Mouse (Mus musculus) B cell, adult 2 months (primary cell): ENCODE results near the gene C130032M10Rik.
A peak's percentile ranks its signal among the peaks of the same experiment; 100 is the strongest.
"Not testable (repeated sequence)": the region's sequence is repeated elsewhere in the genome, so short reads cannot be mapped to it uniquely, and the experiment has no call there.

ENCODE experiments used
- DNase-seq, 2 experiments: peaks; one replicate each; pipeline ENCODE4 v3.0.0; 2022

Gene C130032M10Rik

DNA sequence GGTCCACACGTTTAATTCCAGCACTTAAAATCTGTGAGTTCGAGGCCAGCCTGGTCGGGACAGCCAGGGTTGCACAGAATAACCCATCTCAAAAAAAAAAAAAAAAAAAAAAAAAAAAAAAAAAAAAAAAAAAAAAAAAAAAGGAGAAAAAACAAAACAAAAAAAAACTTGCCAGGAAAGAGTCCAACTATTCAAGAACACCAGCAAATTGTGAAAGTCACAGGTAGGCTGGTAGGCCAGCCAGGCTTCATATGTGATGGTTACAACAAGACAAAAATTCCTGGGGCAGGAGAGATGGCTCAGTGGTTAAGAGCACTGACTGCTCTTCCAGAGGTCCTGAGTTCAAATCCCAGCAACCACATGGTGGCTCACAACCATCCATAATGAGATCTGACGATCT, 5.0 kb downstream of the C130032M10Rik start:
- DNase-seq = not testable (repeated sequence)

DNA sequence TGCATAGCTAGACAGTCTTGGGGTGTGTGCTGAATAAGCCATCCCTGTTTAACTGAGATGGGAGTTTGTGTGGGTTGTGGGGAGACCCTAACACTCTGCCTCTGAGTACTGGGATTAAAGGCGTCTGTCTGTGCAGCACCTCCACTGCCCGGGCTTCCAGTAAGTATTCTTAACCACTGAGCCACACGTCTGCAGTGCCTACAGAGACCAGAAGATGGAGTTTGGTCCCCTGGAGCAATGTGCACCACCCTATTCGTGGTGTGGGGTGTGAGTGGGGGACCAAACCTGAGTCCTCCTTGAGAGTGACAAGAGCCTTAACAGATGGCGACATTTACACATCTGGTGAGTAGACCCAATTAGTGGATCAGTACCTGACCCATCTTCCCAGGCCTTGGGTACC, 6.5 kb downstream of the C130032M10Rik start:
- no peak for DNase-seq

DNA sequence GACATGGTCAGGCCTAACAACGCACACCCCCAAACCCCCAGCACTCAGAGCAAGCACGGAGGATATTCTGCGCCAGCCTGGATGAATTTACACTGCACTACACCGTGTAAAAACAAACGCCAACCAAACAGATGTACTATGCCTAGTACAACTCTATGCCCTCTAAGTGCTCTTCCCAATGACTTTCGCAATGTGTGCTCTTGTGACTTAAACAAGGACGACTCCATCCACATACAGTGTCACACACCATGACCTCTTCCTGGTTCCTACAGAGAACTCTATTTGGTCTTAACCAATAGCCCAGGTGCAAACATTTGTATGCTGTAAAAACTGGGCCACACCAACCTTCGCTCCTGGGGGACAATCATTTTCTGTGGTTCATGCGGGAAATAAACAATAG, 7.0 kb downstream of the C130032M10Rik start:
- no peak for DNase-seq

DNA sequence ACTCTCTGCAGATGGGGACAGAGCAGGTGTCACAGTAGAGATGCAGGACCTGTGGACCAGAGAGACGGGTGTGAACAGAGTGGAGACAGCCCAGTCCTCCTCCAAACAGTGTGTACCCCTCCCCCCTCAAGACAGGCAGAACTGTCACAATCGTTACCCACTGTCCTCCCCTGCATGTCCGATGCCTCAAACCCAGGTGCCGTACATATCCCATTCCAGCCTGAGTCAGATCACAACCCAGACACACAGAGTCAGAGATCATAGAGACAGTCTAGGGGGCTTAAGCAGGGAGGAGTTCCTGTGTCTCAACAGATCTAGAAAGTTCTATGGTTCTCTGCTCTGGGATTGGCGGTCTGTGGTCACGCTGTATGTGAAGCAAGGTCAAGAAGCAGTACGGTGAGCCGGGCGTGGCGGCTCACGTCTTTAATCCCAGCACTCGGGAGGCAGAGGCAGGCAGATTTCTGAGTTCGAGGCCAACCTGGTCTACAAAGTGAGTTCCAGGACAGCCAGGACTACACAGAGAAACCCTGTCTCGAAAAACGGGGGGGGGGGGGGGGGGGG, 9.7 kb downstream of the C130032M10Rik start:
- no peak for DNase-seq

DNA sequence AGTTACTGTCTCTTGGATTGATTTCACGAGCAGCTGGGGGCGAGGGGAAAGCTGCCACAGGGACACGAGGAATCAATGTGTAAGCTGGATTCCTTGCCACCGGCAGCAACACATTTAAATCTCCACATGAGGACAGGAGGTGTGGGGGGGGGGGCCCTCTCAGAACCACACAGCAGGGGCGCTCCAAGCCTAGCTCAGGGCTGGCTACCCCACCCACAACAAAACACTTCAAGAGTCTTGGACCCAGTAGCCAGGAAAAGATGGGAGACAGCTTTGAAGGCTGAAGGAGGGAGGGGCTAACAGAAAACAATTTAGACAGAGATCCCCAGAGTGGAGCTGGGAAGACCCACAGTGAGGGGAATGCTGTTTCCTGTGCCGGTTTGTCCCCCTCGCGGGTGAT, 10.4 kb downstream of the C130032M10Rik start:
- no peak for DNase-seq

DNA sequence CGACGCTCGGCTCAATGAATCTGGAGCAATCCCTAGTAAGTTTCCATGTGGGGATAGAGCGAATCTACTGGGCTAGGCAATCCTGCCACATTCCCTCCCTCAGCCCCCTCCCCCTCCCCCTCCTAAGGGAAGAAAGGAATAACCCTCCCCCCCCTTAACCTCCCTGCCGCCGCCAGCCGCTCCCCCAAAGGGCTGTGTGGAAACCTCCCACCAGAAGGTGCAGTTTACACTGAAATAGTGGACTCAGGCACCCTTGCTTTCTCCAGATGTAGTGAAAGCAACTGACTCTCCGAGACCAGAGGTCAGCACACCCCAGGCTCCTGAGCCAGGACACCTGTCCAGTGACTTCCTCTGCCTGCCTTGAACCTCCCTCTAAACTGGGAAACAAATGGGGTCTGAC, 11.1 kb downstream of the C130032M10Rik start:
- no peak for DNase-seq

DNA sequence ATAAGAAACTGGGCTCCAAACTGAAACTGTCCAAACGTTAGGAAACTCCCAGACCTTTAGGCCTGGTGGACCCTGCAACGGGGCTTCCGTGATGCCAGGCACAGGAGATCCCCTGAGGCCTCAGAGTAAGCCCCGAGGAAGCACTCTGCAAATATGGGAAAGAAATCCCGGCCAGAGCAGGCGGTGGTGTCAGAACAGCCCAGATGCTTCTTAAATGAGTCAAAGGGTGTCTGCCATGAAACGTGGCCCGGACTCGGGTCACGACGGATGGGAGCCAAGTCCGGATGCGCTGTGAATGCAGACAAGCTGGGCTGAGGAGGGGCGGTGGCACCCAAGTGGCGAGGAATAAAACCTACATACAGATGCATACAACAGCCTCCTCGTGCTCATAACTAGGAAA, 11.6 kb downstream of the C130032M10Rik start:
- DNase-seq = peak in 1 of 2 experiments; percentile 4

DNA sequence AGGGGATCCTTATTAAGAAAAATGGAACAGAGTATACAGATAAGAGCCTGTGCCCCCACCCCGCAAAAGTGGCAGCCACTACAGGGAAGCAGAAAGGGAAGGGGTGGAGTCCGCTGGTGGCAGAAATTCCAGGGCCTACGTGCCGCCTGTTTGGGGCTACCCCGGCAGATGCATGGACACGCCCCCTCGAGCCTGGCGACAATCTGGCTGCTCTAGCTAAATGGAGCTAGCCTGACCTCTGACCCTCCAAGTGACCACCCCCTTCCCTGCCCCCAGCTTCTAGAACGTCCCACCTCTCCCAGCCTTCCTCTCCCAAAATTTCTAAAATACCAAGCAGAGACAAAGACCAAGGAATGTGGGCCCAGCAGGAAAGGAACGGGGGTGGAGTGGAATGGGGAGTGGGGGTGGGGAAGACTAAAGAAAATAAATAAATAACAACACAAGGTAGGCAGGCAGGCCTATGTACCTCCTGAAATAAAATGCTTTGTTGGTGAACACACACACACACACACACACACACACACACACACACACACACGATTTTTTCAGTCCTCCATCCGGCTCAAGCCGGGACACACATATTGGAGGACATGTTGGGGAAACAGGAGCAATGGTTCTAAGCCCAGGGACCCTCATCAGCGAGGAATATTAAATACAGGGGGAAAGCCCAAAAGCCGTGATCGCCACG, 12.6 kb downstream of the C130032M10Rik start:
- DNase-seq = no peak

DNA sequence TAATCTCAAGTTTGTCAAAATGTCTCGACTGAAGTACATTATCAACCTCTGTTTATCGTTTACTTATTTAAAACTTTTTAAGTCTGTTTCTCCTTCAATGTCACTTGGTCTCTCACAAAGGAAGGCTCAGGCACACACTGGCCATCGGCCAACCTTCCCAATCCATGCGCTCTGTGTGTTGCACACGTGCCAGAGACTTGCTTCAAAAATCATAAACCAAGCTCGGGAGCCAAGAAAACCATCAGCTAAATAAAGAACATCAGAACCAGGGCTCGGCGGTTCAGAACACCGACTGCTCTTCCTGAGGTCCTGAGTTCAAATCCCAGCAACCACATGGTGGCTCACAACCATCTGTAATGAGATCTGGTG, 13.2 kb downstream of the C130032M10Rik start:
- no peak for DNase-seq

DNA sequence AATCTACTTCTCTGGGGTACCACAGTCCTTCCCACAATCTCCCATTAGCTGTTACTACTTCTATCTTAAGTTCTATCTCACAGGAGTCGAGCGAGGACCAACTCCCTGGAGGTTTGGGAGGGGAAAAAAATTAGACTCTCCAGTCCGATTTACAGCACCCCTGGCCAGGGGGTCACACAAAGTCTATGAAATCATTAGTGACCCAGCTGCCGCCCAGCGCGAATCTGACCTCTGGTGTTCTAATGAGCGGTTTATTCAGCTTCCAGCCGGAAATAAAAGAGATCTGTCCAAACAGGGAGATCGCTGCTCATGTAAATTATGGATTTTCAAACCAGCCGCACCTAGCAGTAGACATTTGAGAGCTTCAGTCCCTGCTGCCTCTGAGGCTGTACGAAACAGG, 15.8 kb downstream of the C130032M10Rik start:
- no peak for DNase-seq

DNA sequence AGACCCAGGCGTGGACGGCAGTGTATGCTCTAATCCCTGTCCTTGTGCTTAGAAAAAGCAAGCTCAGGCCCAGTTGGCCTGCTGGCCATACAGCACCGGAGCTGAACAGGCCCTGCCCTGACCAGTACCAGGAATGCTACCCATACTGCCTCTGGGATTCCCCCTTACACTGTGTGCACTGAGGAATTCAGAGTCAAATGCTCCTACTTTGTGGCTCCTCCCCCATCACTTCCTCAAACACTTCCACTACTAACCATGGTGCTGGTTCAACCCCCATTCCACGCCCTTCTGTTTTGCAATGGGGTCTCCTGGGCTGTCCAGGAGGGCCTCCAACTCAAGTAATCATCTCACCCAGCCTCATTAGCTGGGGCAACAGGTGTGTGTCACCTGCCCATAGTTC, 18.4 kb downstream of the C130032M10Rik start:
- no peak for DNase-seq

DNA sequence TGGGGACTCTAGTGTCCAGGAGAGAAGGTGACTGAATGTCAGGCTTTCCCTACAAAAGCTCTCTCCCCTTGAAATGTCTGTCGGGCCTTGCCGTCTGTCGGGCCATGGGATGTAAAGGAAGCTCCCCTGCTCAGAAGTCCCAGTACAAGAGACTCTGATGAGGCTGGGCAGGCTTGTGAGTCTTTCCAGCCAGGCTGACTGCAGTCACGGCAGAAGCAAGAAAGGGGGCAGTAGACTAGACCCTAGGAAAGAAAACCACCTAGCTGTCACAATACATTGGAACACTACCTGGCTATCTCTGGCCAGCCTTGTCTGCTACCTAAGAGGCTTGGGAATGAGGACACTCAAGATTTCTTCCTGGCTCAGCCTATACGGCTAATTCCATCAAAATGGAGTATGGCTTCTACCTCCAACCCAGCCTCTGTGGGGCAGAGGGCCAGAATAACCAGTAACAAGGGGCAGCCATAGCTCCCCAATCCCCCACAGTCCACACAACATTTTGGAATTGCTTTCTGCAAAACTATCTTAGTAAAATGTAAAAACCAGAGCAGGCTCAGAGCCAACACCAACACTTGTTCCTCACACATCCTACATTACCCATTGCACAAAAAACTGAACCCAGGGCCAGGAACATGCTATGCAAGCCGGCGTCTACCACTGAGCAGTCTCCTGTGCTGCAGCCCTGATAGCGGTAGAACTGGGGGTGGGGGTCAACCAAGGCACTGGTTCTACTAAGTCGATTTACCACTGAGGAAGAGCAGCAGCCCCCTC, 19.4 kb downstream of the C130032M10Rik start:
- DNase-seq = no peak

DNA sequence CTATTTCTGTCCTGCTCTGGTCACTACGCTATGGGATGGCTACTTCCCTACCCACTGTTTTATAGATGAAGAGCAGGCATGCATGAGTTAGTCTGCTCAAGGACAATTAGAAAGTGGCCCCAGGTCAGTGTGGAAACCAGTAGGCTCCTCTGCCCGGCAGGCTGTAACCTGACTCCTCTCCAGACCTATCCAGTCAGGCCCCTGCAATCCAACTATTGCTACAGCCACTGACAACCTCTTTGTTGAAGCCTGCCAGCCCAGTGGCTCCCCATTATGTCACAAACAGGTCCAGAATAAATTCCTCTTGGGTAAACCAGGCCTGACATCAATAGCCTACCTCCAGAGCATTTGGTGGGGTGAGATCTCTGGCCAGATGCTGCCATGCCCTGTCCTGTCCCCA, 21.1 kb downstream of the C130032M10Rik start:
- DNase-seq = no peak

DNA sequence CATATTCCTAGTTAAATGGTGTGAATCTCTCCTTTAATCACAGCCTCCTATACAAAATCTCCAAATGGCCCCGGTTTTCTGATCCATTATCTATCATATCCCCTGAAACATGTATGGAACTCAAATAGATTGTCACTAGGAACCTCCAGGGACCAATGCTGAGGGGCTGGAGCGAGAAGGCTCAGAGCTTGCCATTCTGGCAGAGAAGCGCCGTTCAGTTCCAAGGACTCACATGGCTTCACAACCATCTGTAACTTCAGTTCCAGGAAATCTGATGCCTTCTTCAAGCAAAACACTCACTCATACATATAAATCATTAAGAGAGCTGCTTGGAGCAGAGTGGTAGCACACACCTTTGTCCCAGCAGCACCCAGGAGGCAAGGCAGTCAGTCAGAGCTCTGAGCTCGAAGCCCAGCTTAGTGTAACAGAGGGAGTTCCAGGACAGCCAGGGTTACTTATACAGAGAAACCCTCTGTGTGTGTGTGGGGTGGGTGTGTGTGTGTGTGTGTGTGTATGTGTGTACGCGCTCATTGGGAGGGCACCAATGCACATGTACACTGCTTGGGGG, 23.6 kb downstream of the C130032M10Rik start:
- no peak for DNase-seq

DNA sequence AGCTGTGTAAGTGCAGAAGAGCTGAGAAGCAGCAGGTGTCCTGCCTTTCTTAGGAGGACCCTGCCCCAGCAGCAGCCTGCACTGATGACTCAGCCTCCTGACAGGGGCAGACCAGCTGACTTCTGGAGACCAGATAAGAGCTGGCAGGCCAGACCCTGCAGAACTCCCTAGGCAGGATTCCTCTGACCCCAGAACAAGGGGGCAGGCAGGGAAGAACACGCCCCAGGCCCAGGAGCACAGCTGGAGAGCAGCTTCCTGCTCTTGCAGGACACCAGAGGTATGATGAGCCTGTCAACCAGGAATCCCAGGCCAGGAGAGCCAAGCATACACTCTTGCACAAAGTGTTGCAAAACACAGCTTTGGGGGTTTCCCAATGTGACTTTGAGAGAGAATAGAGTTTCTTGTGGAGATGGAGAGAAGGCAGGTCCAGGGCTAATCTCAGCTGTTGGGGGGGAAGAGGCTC, 25.8 kb downstream of the C130032M10Rik start:
- no peak for DNase-seq

DNA sequence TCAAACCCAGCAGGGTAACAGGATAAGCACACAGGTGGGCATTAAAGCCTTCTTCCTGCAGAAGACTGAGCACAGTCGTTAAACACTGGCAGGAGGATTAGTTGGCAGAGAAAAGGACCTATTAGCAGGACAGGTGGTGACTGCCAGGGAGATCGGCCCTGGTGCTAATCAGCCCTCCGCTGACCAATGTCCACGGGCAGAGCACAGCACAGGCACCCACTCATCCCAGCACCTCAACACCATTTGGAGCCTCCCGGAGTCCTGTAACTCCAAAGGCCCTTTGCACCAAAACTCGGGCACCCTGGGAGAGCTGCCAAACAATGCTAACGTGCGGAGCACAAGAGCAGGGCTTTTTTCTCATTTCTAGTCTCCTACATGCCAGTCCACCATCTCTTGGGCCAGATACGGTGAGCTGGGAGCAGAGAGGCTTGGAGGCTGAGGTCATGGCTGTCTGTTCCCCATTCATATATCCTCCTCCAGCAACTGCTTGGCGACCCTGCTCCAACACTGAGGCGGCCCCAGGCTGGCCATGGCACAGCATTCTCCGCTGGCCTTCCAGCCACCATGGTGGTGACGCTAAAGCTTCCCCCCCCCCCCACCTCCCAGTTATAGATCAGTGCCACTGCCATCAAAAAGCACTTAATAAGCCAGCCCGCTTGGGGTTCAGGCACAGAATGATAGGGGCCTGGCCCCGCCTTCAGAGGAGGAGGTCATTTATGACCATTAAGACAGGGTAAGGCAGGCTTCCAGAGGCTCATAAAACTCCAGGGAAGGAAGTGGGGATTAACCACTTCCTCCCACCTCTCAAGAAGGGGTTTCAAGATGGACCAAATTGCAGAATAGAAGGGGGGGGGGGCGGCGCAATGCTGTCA, 28.6 kb downstream of the C130032M10Rik start:
- no peak for DNase-seq

DNA sequence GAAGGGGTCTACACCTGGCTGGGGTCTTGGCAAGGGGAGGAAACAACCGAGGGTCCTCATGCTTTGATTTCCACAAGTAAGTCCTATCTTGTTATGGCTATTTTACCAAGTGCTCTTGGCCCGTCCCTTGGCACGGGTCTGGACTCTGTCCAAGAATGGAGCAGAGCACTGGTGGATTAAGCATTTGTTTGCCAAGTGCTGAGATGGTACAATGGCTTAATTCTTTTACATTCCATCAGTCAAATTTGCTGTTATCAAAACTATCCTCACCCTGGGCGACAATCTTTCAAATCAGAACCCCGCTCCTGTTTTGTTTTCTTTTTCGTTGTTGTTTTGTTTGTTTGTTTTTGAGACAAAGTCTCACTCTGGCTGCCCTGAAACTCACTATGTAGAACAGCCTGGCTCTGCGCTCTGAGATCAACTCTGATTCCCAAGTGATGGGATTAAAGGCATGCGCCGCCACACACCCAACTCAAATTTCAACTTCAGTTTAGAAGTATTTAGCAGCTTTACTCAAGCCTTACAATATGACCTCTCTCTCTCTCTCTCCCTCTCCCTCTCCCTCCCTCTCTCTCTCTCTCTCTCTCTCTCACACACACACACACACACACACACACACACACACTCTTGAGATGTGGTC, 29.4 kb downstream of the C130032M10Rik start:
- DNase-seq = no peak

DNA sequence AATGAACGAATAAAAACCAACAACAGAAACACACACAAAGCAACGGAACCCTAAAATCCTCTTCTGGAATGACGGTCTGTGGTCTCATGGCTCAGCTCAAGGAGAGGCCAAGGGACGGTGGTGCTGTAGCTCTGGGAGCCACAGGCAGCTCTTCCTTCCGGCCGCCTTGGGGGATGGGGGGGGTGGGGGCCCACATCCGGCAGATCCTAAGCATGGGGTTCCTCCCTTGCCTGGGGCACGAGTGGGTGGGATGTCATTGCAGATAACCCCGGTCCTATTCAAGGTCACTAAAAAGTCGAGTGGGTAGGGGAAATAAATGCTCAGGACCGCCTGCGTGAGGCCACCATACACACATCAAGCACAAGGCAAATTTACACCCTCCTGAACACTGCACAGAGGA, 31.3 kb downstream of the C130032M10Rik start:
- no peak for DNase-seq

DNA sequence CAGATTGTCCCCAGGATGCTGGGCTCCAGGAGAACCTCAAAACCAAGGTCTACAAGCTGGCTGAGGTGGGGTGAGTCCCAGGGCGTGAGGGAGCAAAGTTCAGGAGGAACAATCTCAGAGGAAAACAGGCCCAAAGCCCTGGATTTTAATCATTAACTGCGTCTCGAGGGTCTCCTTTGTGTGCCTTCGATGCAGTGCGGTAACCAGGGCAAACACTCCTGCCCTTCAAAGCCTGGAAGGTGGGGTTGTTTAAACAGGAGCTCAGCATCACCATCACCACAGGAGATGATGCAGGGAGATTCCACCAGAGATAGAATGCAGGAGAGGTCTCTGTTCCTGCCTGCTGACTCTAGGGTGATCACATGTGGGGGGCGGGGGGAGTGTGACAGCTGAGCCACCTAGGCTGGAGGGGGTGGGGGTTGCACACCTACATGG, 32.2 kb downstream of the C130032M10Rik start:
- no peak for DNase-seq

DNA sequence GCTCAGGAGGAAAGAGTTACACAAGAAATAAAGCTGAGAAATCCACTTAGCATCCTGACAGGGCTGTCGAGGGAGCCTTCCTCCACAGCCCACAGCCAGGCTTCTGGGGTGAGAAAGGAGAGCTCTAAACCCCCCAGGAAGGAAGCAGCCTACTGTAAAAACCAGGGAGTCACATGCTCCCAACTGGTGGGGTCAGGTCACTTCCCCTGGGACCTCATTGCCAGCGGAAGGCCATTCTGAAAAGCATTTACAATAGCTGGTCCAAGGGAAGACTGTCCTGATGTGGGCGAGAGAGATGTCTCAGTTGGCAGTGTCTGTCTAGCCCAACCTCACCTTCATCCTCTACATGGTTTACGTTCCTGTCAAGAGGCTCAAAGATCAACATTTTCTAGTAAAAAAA, 33.0 kb downstream of the C130032M10Rik start:
- DNase-seq = no peak

DNA sequence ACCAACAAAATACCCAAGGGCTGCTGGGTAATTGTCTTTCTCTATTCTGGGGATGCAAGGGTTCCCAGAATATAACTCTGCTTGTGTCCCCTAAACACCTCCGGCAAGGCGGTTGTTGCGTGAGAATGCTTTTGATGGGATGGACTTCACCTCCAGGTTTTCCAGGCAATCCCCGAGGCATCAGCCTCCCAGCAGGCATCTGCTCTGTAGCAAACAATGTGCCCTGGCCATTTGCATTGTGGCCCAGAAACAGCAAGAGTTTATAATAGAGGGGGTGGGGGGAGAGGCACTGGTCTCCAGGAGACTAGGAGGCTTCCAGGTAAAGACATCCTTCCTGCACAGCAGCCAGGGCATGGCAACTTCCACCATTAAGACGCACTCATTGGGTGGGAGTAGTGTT, 33.6 kb downstream of the C130032M10Rik start:
- DNase-seq = no peak

DNA sequence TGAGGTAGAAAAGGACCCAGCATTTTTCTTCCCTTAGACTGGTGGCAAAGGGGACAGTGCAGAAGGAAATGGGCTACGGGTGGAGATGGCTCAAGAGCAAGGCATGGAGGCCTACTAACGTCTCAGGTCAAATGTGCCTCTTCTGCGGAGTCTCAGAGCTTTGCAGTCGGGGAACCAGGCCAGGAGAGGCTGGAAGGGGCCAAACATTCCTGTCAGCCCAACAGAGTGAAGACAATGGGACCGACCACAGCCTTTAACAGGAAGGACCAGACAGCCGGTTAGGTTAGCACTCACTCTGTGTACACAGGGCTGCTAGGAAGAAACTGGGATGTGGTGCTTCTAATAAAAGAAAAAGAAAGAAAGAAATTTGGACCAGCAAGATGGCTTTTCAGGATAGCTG, 34.5 kb downstream of the C130032M10Rik start:
- no peak for DNase-seq
